Mouse (Mus musculus) adrenal gland, adult 8-10 months (tissue): Measurements from ENCODE around the gene Pomt2. TPM values are rescaled to one million over a fixed set of nuclear protein-coding genes. Genes with fewer than 3 reads are reported as not detected.

Source experiments
- total RNA-seq, 4 experiments: library from RNA; stranded (reverse); gene quantifications; 2 replicates each; pipeline ENCODE4 v1.2.4; 2022

The Pomt2 gene
- total RNA-seq, 4 experiments from 2014 or later: 14.5 to 16.6 (median 15.7) TPM

Other genes with a start within 250 kb of the Pomt2 start
- gene Cipc, start 200.9 kb downstream of the Pomt2 start, total RNA-seq: 10 to 100 TPM; 25.4 to 43.9 (median 32.1) TPM
- 1 to 10 TPM; 1.8 to 4.7 (median 3.0) TPM for gene Zdhhc22, start 157.5 kb downstream of the Pomt2 start, total RNA-seq
- 1 to 10 TPM; 2.3 to 4.8 (median 3.1) TPM for gene Tmem63c, start 126.6 kb downstream of the Pomt2 start, total RNA-seq
- 1 to 10 TPM; 3.8 to 6.8 (median 5.4) TPM for gene Ngb, start 45.4 kb downstream of the Pomt2 start, total RNA-seq
- 100 to 1,000 TPM in 3 of 4 experiments, 10 to 100 TPM in 1; 96.8 to 133 (median 104) TPM for gene Gstz1, start 803 bp downstream of the Pomt2 start, total RNA-seq
- gene Samd15, start 51.8 kb upstream of the Pomt2 start, total RNA-seq: 1 to 10 TPM; 1.0 to 2.2 (median 1.7) TPM
- gene Tmed8, start 52.5 kb upstream of the Pomt2 start, total RNA-seq: 10 to 100 TPM; 33.4 to 42.5 (median 35.5) TPM
- gene Noxred1, start 90.8 kb upstream of the Pomt2 start, total RNA-seq: under 1 TPM in 3 of 4 experiments, not detected in 1; 0.29 to 0.55 (median 0.35) TPM
- gene Vipas39, start 118.3 kb upstream of the Pomt2 start, total RNA-seq: 10 to 100 TPM; 34.6 to 53.1 (median 43.5) TPM
- 100 to 1,000 TPM; 120 to 228 (median 142) TPM for gene Ahsa1, start 118.5 kb upstream of the Pomt2 start, total RNA-seq
- gene Ism2, start 151.7 kb upstream of the Pomt2 start, total RNA-seq: under 1 TPM in 2 of 4 experiments, not detected in 2; 0.28 to 0.32 TPM
- 100 to 1,000 TPM; 224 to 333 (median 255) TPM for gene Sptlc2, start 240.4 kb upstream of the Pomt2 start, total RNA-seq